Mouse (Mus musculus): ENCODE results near the gene Babam2. TPM values are rescaled to one million over a fixed set of nuclear protein-coding genes. Genes with fewer than 3 reads are reported as not detected.

The Babam2 gene
- polyA plus RNA-seq, 1 experiment, result 18.4 TPM

- TF ChIP-seq CTCF (IDR thresholded peaks at IDR 0.05; ENCODE audit: extremely low read depth, insufficient read length, insufficient replicate concordance, low read depth, low read length) (no peak), POLR2A (IDR thresholded peaks at IDR 0.05; ENCODE audit: low read depth, low read length) (no peak)
- Histone ChIP-seq H3K36me3 (ENCODE audit: control insufficient read depth, insufficient read depth, low read length) (no peaks in the 10 kb centered on the region), H3K4me3 (ENCODE audit: low read depth, low read length) (no peak overlapping the region), H3K27me3 (ENCODE audit: control insufficient read depth, insufficient read depth, low read length) (no peaks in the 10 kb centered on the region), H3K27ac (ENCODE audit: insufficient read depth, low read depth, low read length) (no peak overlapping the region), H3K4me1 (ENCODE audit: control insufficient read depth, insufficient read depth, insufficient read length, low read length) (no peaks in the 10 kb centered on the region)
- WGBS, result 55% methylated on average over 1 of the region's 1 CpGs
These were observed 44.4 kb downstream of the Babam2 start for GRCm38 (mm10) chr5:31741931-31742330.

- Histone ChIP-seq H3K27me3 (ENCODE audit: control insufficient read depth, insufficient read depth, low read length) (no peaks in the 10 kb centered on the region), H3K36me3 (ENCODE audit: control insufficient read depth, insufficient read depth, low read length) (no peaks in the 10 kb centered on the region), H3K4me3 (ENCODE audit: low read depth, low read length) (no peak overlapping the region), H3K4me1 (ENCODE audit: control insufficient read depth, insufficient read depth, insufficient read length, low read length) (no peaks in the 10 kb centered on the region), H3K27ac (ENCODE audit: insufficient read depth, low read depth, low read length) (no peak overlapping the region)
- TF ChIP-seq POLR2A (IDR thresholded peaks at IDR 0.05; ENCODE audit: low read depth, low read length) (no peak), CTCF (IDR thresholded peaks at IDR 0.05; ENCODE audit: extremely low read depth, insufficient read length, insufficient replicate concordance, low read depth, low read length) (no peak)
- WGBS, result 86% methylated on average over 4 of the region's 4 CpGs
These were observed 45.1 kb downstream of the Babam2 start for GRCm38 (mm10) chr5:31742521-31743031.

- no peaks in the 10 kb centered on the region for H3K36me3 ChIP-seq (ENCODE audit: control insufficient read depth, insufficient read depth, low read length)
- no peak overlapping the region for H3K27ac ChIP-seq (ENCODE audit: insufficient read depth, low read depth, low read length)
- H3K4me3 ChIP-seq (ENCODE audit: low read depth, low read length), result no peak overlapping the region
- TF ChIP-seq POLR2A (IDR thresholded peaks at IDR 0.05; ENCODE audit: low read depth, low read length), result no peak
- no peak for TF ChIP-seq CTCF (IDR thresholded peaks at IDR 0.05; ENCODE audit: extremely low read depth, insufficient read length, insufficient replicate concordance, low read depth, low read length)
- H3K27me3 ChIP-seq (ENCODE audit: control insufficient read depth, insufficient read depth, low read length), result no peaks in the 10 kb centered on the region
- H3K4me1 ChIP-seq (ENCODE audit: control insufficient read depth, insufficient read depth, insufficient read length, low read length), result no peaks in the 10 kb centered on the region
These were observed 51.9 kb downstream of the Babam2 start for GRCm38 (mm10) chr5:31749401-31749800.

- H3K27me3 ChIP-seq (ENCODE audit: control insufficient read depth, insufficient read depth, low read length), result no peaks in the 10 kb centered on the region
- TF ChIP-seq POLR2A (IDR thresholded peaks at IDR 0.05; ENCODE audit: low read depth, low read length) (no peak), CTCF (IDR thresholded peaks at IDR 0.05; ENCODE audit: extremely low read depth, insufficient read length, insufficient replicate concordance, low read depth, low read length) (no peak)
- no peak overlapping the region for H3K4me3 ChIP-seq (ENCODE audit: low read depth, low read length)
- H3K36me3 ChIP-seq (ENCODE audit: control insufficient read depth, insufficient read depth, low read length), result no peaks in the 10 kb centered on the region
- H3K27ac ChIP-seq (ENCODE audit: insufficient read depth, low read depth, low read length), result no peak overlapping the region
- 60% methylated on average over 9 of the region's 9 CpGs for WGBS
- H3K4me1 ChIP-seq (ENCODE audit: control insufficient read depth, insufficient read depth, insufficient read length, low read length), result no peaks in the 10 kb centered on the region
These were observed 52.9 kb downstream of the Babam2 start for GRCm38 (mm10) chr5:31750231-31750925.

- Histone ChIP-seq H3K27ac (ENCODE audit: insufficient read depth, low read depth, low read length) (no peak overlapping the region), H3K36me3 (ENCODE audit: control insufficient read depth, insufficient read depth, low read length) (no peaks in the 10 kb centered on the region), H3K4me3 (ENCODE audit: low read depth, low read length) (no peak overlapping the region), H3K4me1 (ENCODE audit: control insufficient read depth, insufficient read depth, insufficient read length, low read length) (no peaks in the 10 kb centered on the region), H3K27me3 (ENCODE audit: control insufficient read depth, insufficient read depth, low read length) (no peaks in the 10 kb centered on the region)
- WGBS, result 87% methylated on average over 4 of the region's 4 CpGs
- TF ChIP-seq CTCF (IDR thresholded peaks at IDR 0.05; ENCODE audit: extremely low read depth, insufficient read length, insufficient replicate concordance, low read depth, low read length) (no peak), POLR2A (IDR thresholded peaks at IDR 0.05; ENCODE audit: low read depth, low read length) (no peak)
These were observed 53.5 kb downstream of the Babam2 start for GRCm38 (mm10) chr5:31750955-31751354.

- WGBS, result 93% methylated on average over 1 of the region's 1 CpGs
These were observed 57.1 kb downstream of the Babam2 start for GRCm38 (mm10) chr5:31754634-31755033.

GRCm38 (mm10) chr5:31755255-31755654, 57.8 kb downstream of the Babam2 start:
- Histone ChIP-seq H3K36me3 (ENCODE audit: control insufficient read depth, insufficient read depth, low read length) (no peaks in the 10 kb centered on the region), H3K27me3 (ENCODE audit: control insufficient read depth, insufficient read depth, low read length) (no peaks in the 10 kb centered on the region), H3K4me3 (ENCODE audit: low read depth, low read length) (no peak overlapping the region), H3K4me1 (ENCODE audit: control insufficient read depth, insufficient read depth, insufficient read length, low read length) (no peaks in the 10 kb centered on the region), H3K27ac (ENCODE audit: insufficient read depth, low read depth, low read length) (no peak overlapping the region)
- TF ChIP-seq CTCF (IDR thresholded peaks at IDR 0.05; ENCODE audit: extremely low read depth, insufficient read length, insufficient replicate concordance, low read depth, low read length), result no peak
- no peak for TF ChIP-seq POLR2A (IDR thresholded peaks at IDR 0.05; ENCODE audit: low read depth, low read length)
- WGBS, result 64% methylated on average over 3 of the region's 3 CpGs

More at GRCm38 (mm10) chr5:31754634-31755033, 57.1 kb downstream of the Babam2 start:
- H3K27ac ChIP-seq (ENCODE audit: insufficient read depth, low read depth, low read length), result no peak overlapping the region
- no peak for TF ChIP-seq POLR2A (IDR thresholded peaks at IDR 0.05; ENCODE audit: low read depth, low read length)
- no peak for TF ChIP-seq CTCF (IDR thresholded peaks at IDR 0.05; ENCODE audit: extremely low read depth, insufficient read length, insufficient replicate concordance, low read depth, low read length)
- no peak overlapping the region for H3K4me3 ChIP-seq (ENCODE audit: low read depth, low read length)
- H3K36me3 ChIP-seq (ENCODE audit: control insufficient read depth, insufficient read depth, low read length), result no peaks in the 10 kb centered on the region
- H3K4me1 ChIP-seq (ENCODE audit: control insufficient read depth, insufficient read depth, insufficient read length, low read length), result no peaks in the 10 kb centered on the region
- no peaks in the 10 kb centered on the region for H3K27me3 ChIP-seq (ENCODE audit: control insufficient read depth, insufficient read depth, low read length)

All from small intestine, adult 2 months (tissue).